Mouse (Mus musculus): ENCODE results near the gene Atp2b1. TPM values are rescaled to one million over a fixed set of nuclear protein-coding genes. Genes with fewer than 3 reads are reported as not detected.

The Atp2b1 gene
- polyA plus RNA-seq, 1 experiment from 2014 or later: 105 TPM

GRCm38 (mm10) chr10:98897507-98897906 is 16.7 kb upstream of the Atp2b1 start:
- no peak for DNase-seq (ENCODE audit: low spot score)
- WGBS: 93% methylated on average over 8 of the region's 8 CpGs
- Histone ChIP-seq H3K27ac (no peak overlapping the region), H3K36me3 (no peaks in the 10 kb centered on the region), H3K27me3 (ENCODE audit: low read depth, poor library complexity, severe bottlenecking) (no peaks in the 10 kb centered on the region), H3K4me1 (no peaks in the 10 kb centered on the region), H3K4me3 (no peak overlapping the region), H3K9me3 (replicated peaks) (no peaks in the 10 kb centered on the region)

GRCm38 (mm10) chr10:98897913-98898748 is 16.1 kb upstream of the Atp2b1 start:
- WGBS: 92% methylated on average over 4 of the region's 4 CpGs
- Histone ChIP-seq H3K36me3 (no peaks in the 10 kb centered on the region), H3K27me3 (ENCODE audit: low read depth, poor library complexity, severe bottlenecking) (no peaks in the 10 kb centered on the region), H3K4me1 (no peaks in the 10 kb centered on the region), H3K9me3 (replicated peaks) (no peaks in the 10 kb centered on the region), H3K27ac (no peak overlapping the region), H3K4me3 (no peak overlapping the region)
- no peak for DNase-seq (ENCODE audit: low spot score)

- no peak overlapping the region for H3K4me3 ChIP-seq
- H3K9me3 ChIP-seq (replicated peaks): no peaks in the 10 kb centered on the region
- no peaks in the 10 kb centered on the region for H3K27me3 ChIP-seq (ENCODE audit: low read depth, poor library complexity, severe bottlenecking)
- no peak overlapping the region for H3K27ac ChIP-seq
- 86% methylated on average over 5 of the region's 5 CpGs for WGBS
- no peaks in the 10 kb centered on the region for H3K36me3 ChIP-seq
- no peaks in the 10 kb centered on the region for H3K4me1 ChIP-seq
- DNase-seq (ENCODE audit: low spot score): no peak
Measured at GRCm38 (mm10) chr10:98901533-98901932, 12.7 kb upstream of the Atp2b1 start.

GRCm38 (mm10) chr10:98905987-98906386 is 8.2 kb upstream of the Atp2b1 start:
- WGBS: 86% methylated on average over 4 of the region's 4 CpGs
- Histone ChIP-seq H3K9me3 (replicated peaks) (no peaks in the 10 kb centered on the region), H3K36me3 (no peaks in the 10 kb centered on the region), H3K27me3 (ENCODE audit: low read depth, poor library complexity, severe bottlenecking) (no peaks in the 10 kb centered on the region), H3K4me1 (no peaks in the 10 kb centered on the region), H3K4me3 (no peak overlapping the region), H3K27ac (no peak overlapping the region)
- DNase-seq (ENCODE audit: low spot score): no peak

GRCm38 (mm10) chr10:98906941-98907549 is 7.2 kb upstream of the Atp2b1 start:
- no peak for DNase-seq (ENCODE audit: low spot score)
- Histone ChIP-seq H3K27me3 (ENCODE audit: low read depth, poor library complexity, severe bottlenecking) (no peaks in the 10 kb centered on the region), H3K36me3 (no peaks in the 10 kb centered on the region), H3K27ac (no peak overlapping the region), H3K9me3 (replicated peaks) (no peaks in the 10 kb centered on the region), H3K4me3 (no peak overlapping the region), H3K4me1 (no peaks in the 10 kb centered on the region)
- 88% methylated on average over 5 of the region's 5 CpGs for WGBS

GRCm38 (mm10) chr10:98913610-98913960 is 621 bp upstream of the Atp2b1 start:
- WGBS: under 1% methylated on average over 19 of the region's 19 CpGs
- peaks cover 11% of the 10 kb centered on the region for H3K4me1 ChIP-seq
- no peaks in the 10 kb centered on the region for H3K9me3 ChIP-seq (replicated peaks)
- peak overlapping the region; percentile 99 for H3K4me3 ChIP-seq
- DNase-seq (ENCODE audit: low spot score): no peak
- no peaks in the 10 kb centered on the region for H3K36me3 ChIP-seq
- H3K27ac ChIP-seq: peak overlapping the region; percentile 98
- no peaks in the 10 kb centered on the region for H3K27me3 ChIP-seq (ENCODE audit: low read depth, poor library complexity, severe bottlenecking)

GRCm38 (mm10) chr10:98914810-98915241 is 620 bp downstream of the Atp2b1 start:
- 0% methylated on average over 41 of the region's 62 CpGs for WGBS

GRCm38 (mm10) chr10:98915398-98915931 is 1.3 kb downstream of the Atp2b1 start:
- DNase-seq (ENCODE audit: low spot score): peak; percentile 73
- no peaks in the 10 kb centered on the region for H3K27me3 ChIP-seq (ENCODE audit: low read depth, poor library complexity, severe bottlenecking)
- H3K9me3 ChIP-seq (replicated peaks): no peaks in the 10 kb centered on the region
- WGBS: 0% methylated on average over 41 of the region's 54 CpGs
- H3K36me3 ChIP-seq: no peaks in the 10 kb centered on the region
- H3K27ac ChIP-seq: peak overlapping the region; percentile 98
- peaks cover 14% of the 10 kb centered on the region for H3K4me1 ChIP-seq
- peak overlapping the region; percentile 99 for H3K4me3 ChIP-seq

More at GRCm38 (mm10) chr10:98914810-98915241, 620 bp downstream of the Atp2b1 start:
- DNase-seq (ENCODE audit: low spot score): peak; percentile 85
- H3K36me3 ChIP-seq: no peaks in the 10 kb centered on the region
- H3K27ac ChIP-seq: peak overlapping the region; percentile 98
- peak overlapping the region; percentile 99 for H3K4me3 ChIP-seq
- H3K9me3 ChIP-seq (replicated peaks): no peaks in the 10 kb centered on the region
- no peaks in the 10 kb centered on the region for H3K27me3 ChIP-seq (ENCODE audit: low read depth, poor library complexity, severe bottlenecking)
- H3K4me1 ChIP-seq: peaks cover 12% of the 10 kb centered on the region

- H3K4me1 ChIP-seq: peaks cover 16% of the 10 kb centered on the region
- peak overlapping the region; percentile 99 for H3K4me3 ChIP-seq
- H3K9me3 ChIP-seq (replicated peaks): no peaks in the 10 kb centered on the region
- DNase-seq (ENCODE audit: low spot score): no peak
- H3K36me3 ChIP-seq: no peaks in the 10 kb centered on the region
- H3K27ac ChIP-seq: peak overlapping the region; percentile 98
- 10% methylated on average over 22 of the region's 22 CpGs for WGBS
- no peaks in the 10 kb centered on the region for H3K27me3 ChIP-seq (ENCODE audit: low read depth, poor library complexity, severe bottlenecking)
Measured at GRCm38 (mm10) chr10:98916011-98916780, 2.0 kb downstream of the Atp2b1 start.

GRCm38 (mm10) chr10:98916781-98917340 is 2.7 kb downstream of the Atp2b1 start:
- H3K9me3 ChIP-seq (replicated peaks): no peaks in the 10 kb centered on the region
- peaks cover 16% of the 10 kb centered on the region for H3K4me1 ChIP-seq
- no peak for DNase-seq (ENCODE audit: low spot score)
- H3K36me3 ChIP-seq: no peaks in the 10 kb centered on the region
- peak overlapping the region; percentile 99 for H3K4me3 ChIP-seq
- WGBS: 77% methylated on average over 10 of the region's 10 CpGs
- no peaks in the 10 kb centered on the region for H3K27me3 ChIP-seq (ENCODE audit: low read depth, poor library complexity, severe bottlenecking)
- H3K27ac ChIP-seq: no peak overlapping the region

- Histone ChIP-seq H3K27me3 (ENCODE audit: low read depth, poor library complexity, severe bottlenecking) (no peaks in the 10 kb centered on the region), H3K4me3 (no peak overlapping the region), H3K27ac (no peak overlapping the region), H3K36me3 (no peaks in the 10 kb centered on the region), H3K4me1 (peaks cover 7% of the 10 kb centered on the region), H3K9me3 (replicated peaks) (no peaks in the 10 kb centered on the region)
- 77% methylated on average over 4 of the region's 4 CpGs for whole genome bisulfite sequencing
- DNase-seq (ENCODE audit: low spot score): no peak
Measured at GRCm38 (mm10) chr10:98925081-98925480, 10.9 kb downstream of the Atp2b1 start.

- Histone ChIP-seq H3K9me3 (replicated peaks) (no peaks in the 10 kb centered on the region), H3K27ac (no peak overlapping the region), H3K4me1 (peaks cover 9% of the 10 kb centered on the region), H3K27me3 (ENCODE audit: low read depth, poor library complexity, severe bottlenecking) (no peaks in the 10 kb centered on the region), H3K4me3 (no peak overlapping the region), H3K36me3 (no peaks in the 10 kb centered on the region)
- DNase-seq (ENCODE audit: low spot score): no peak
Measured at GRCm38 (mm10) chr10:98926991-98927390, 12.8 kb downstream of the Atp2b1 start.
